Mouse (Mus musculus) liver, embryonic 14.5 days (tissue): ENCODE results near the gene Cfap54.

ENCODE experiments used
- CTCF ChIP-seq: IDR thresholded peaks from 2 replicates; pipeline ENCODE4 v1.5.1; 2016; ENCODE audit warnings: antibody characterized with exemption, low read depth, control low read depth
- EP300 ChIP-seq: IDR thresholded peaks from 2 replicates; pipeline ENCODE4 v1.6.1; 2016; ENCODE audit warnings: antibody characterized with exemption, low read depth

DNA sequence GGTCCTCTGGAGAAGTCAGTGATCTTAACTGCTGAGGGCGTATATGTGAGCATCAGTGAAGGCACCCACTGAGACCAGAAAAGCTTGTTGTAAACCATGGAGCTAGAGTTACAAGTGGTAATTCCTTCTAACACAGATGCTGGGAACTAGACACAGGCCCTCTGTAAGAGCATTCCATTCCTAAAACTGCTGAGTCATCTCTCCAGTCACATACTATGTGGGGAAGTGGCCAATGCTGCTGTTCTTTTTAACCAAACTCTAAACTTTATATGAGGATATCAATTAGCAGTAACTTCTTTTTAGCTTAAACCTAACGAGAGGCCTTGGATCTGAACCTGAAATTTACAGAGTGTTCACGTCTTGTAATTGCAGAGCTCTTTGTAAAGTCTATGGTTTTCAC, 203.4 kb downstream of the Cfap54 start:
- TF ChIP-seq EP300 (no peak), CTCF (no peak)
